Comparison of ENCODE assay signal across 10 mouse cellular contexts in genomic region chr6:87099671-87100296, GRCm38 (mm10). TPM values are rescaled to one million over a fixed set of nuclear protein-coding genes. Genes with fewer than 3 reads are reported as not detected.
DNase-seq lines count a peak whose midpoint lies in the region; ATAC-seq and TF ChIP-seq lines count a peak whose summit lies in the region.
"Had no signal": no experiment of that assay in that cellular context is flagged by ENCODE, and none has a peak within 500 bp of the region (broad histone marks: within the 10 kb centered on the region; RNA-seq: fewer than 3 reads in every experiment).

No protein-coding gene starts in this region.

- no peak overlapping the region for H3K4me3 ChIP-seq in forebrain, embryonic 13.5 days
- no peak overlapping the region for H3K4me3 ChIP-seq in forebrain, embryonic 11.5 days (ENCODE audit: low read depth, low read length)
- H3K4me3 ChIP-seq in limb, embryonic 15.5 days: no peak overlapping the region
- H3K4me3 ChIP-seq in stomach, postnatal 0 days (ENCODE audit: low read depth, low read length): no peak overlapping the region

- 0 out of 2 replicates have a peak overlapping the region, but pooled peaks have one; percentile 5 for H3K9ac ChIP-seq in forebrain, embryonic 13.5 days
- H3K9ac ChIP-seq in forebrain, embryonic 11.5 days (ENCODE audit: low read length): no peak overlapping the region
- H3K9ac ChIP-seq in limb, embryonic 15.5 days: no peak overlapping the region
- 0 out of 2 replicates have a peak overlapping the region, but pooled peaks have one; percentile 32 for H3K9ac ChIP-seq in stomach, postnatal 0 days (ENCODE audit: low read length)

- ATAC-seq in forebrain, embryonic 13.5 days: no peak
- ATAC-seq in forebrain, embryonic 11.5 days (replicated peaks; ENCODE audit: low FRiP score): no peak
- ATAC-seq in limb, embryonic 15.5 days (ENCODE audit: insufficient number of reproducible peaks, low FRiP score, low TSS enrichment, low read depth): peak; percentile 47; the same call in 1 of the 2 replicates
- no peak; the same call in 1 of the 2 replicates for ATAC-seq in stomach, postnatal 0 days (ENCODE audit: low FRiP score, low TSS enrichment)

- no peak for DNase-seq in forebrain, embryonic 11.5 days (ENCODE audit: low spot score)
- DNase-seq in right cerebral cortex, postnatal 4 days: peak; percentile 26
- no peak for DNase-seq in right cerebral cortex, postnatal 14 days
- no peak for DNase-seq in stomach, postnatal 0 days (ENCODE audit: low spot score)
- no peak for DNase-seq in urinary bladder, postnatal 36 days (ENCODE audit: low spot score in 2 of 2)
- no peak for DNase-seq in spleen, postnatal 36 days (ENCODE audit: low spot score in 2 of 2)
- DNase-seq: gastrocnemius, postnatal 25 days had no signal

- no peaks in the 10 kb centered on the region for H3K27me3 ChIP-seq in forebrain, embryonic 13.5 days
- no peaks in the 10 kb centered on the region for H3K27me3 ChIP-seq in forebrain, embryonic 11.5 days (ENCODE audit: control insufficient read depth, insufficient read depth, low read length)
- H3K27me3 ChIP-seq in limb, embryonic 15.5 days: no peaks in the 10 kb centered on the region
- no peaks in the 10 kb centered on the region for H3K27me3 ChIP-seq in stomach, postnatal 0 days (ENCODE audit: control insufficient read depth, insufficient read depth, low read length)

- no peak for TF ChIP-seq EP300 in stomach, postnatal 0 days (optimal IDR thresholded peaks at IDR 0.05)

- no peaks in the 10 kb centered on the region for H3K36me3 ChIP-seq in forebrain, embryonic 13.5 days (ENCODE audit: poor library complexity, severe bottlenecking)
- no peaks in the 10 kb centered on the region for H3K36me3 ChIP-seq in forebrain, embryonic 11.5 days (ENCODE audit: control insufficient read depth, insufficient read depth, low read length)
- H3K36me3 ChIP-seq in limb, embryonic 15.5 days: no peaks in the 10 kb centered on the region
- H3K36me3 ChIP-seq in stomach, postnatal 0 days (ENCODE audit: control insufficient read depth, insufficient read depth, low read length): no peaks in the 10 kb centered on the region

- no peaks in the 10 kb centered on the region for H3K9me3 ChIP-seq in forebrain, embryonic 13.5 days (replicated peaks)
- H3K9me3 ChIP-seq in forebrain, embryonic 11.5 days (ENCODE audit: control insufficient read depth, low read length): no peaks in the 10 kb centered on the region
- no peaks in the 10 kb centered on the region for H3K9me3 ChIP-seq in limb, embryonic 15.5 days
- H3K9me3 ChIP-seq in stomach, postnatal 0 days (ENCODE audit: control insufficient read depth, low read length): no peaks in the 10 kb centered on the region

- H3K4me1 ChIP-seq in forebrain, embryonic 13.5 days: peaks cover 11% of the 10 kb centered on the region
- H3K4me1 ChIP-seq in forebrain, embryonic 11.5 days (replicated peaks; ENCODE audit: control insufficient read depth, insufficient read depth, low read length): 0 out of 2 replicates have a peak, but pooled peaks cover 2% of the 10 kb centered on the region
- peaks cover 52% of the 10 kb centered on the region for H3K4me1 ChIP-seq in limb, embryonic 15.5 days
- H3K4me1 ChIP-seq in stomach, postnatal 0 days (replicated peaks; ENCODE audit: control insufficient read depth, insufficient read depth): peaks cover 2% of the 10 kb centered on the region; the same call in 1 of the 2 replicates

- H3K4me2 ChIP-seq in forebrain, embryonic 13.5 days: no peak overlapping the region
- H3K4me2 ChIP-seq in forebrain, embryonic 11.5 days (ENCODE audit: low read depth, low read length, severe bottlenecking): no peak overlapping the region
- no peak overlapping the region for H3K4me2 ChIP-seq in limb, embryonic 15.5 days
- no peak overlapping the region for H3K4me2 ChIP-seq in stomach, postnatal 0 days (replicated peaks; ENCODE audit: low read depth)

- 55% methylated on average over 7 of the region's 7 CpGs for WGBS in forebrain, embryonic 13.5 days
- WGBS in forebrain, embryonic 11.5 days: 64% methylated on average over 7 of the region's 7 CpGs
- 36% methylated on average over 7 of the region's 7 CpGs for WGBS in limb, embryonic 15.5 days
- 41% methylated on average over 7 of the region's 7 CpGs for WGBS in stomach, postnatal 0 days

- TF ChIP-seq CTCF in stomach, postnatal 0 days (IDR thresholded peaks at IDR 0.05; ENCODE audit: low read depth): no peak

- H3K27ac ChIP-seq in forebrain, embryonic 13.5 days: no peak overlapping the region
- H3K27ac ChIP-seq in forebrain, embryonic 11.5 days (ENCODE audit: low read depth, low read length): no peak overlapping the region
- H3K27ac ChIP-seq in limb, embryonic 15.5 days: peak overlapping the region; percentile 86
- peak overlapping the region; percentile 85 for H3K27ac ChIP-seq in stomach, postnatal 0 days (replicated peaks)

RNA-seq across cellular contexts. Expression of gene D6Ertd527e, which starts 4.8 kb away (rescaled TPM):
- 0.14 and 0.18 TPM in 2 replicates for polyA plus RNA-seq in forebrain, embryonic 13.5 days (2015; fragmentation: Nextera tagmentation; extraction: Ambion mirVana)
- 0.12 and 0.20 TPM in 2 replicates for polyA plus RNA-seq in forebrain, embryonic 11.5 days (2014; fragmentation: Nextera tagmentation; extraction: Ambion mirVana)
- 0.44 and 0.97 TPM in 2 replicates for polyA plus RNA-seq in limb, embryonic 15.5 days (2015; fragmentation: Nextera tagmentation; extraction: Ambion mirVana)
- 0.19 and 0.29 TPM in 2 replicates for polyA plus RNA-seq in stomach, postnatal 0 days (2015; fragmentation: Nextera tagmentation; extraction: Ambion mirVana)
- polyA plus RNA-seq: liver, embryonic 16.5 days had no signal

RNA-seq across cellular contexts. Expression of gene Gfpt1, which starts 57.1 kb away (rescaled TPM):
- polyA plus RNA-seq in forebrain, embryonic 13.5 days (2015; fragmentation: Nextera tagmentation; extraction: Ambion mirVana): 17.3 and 17.9 TPM in 2 replicates
- 17.4 and 18.8 TPM in 2 replicates for polyA plus RNA-seq in forebrain, embryonic 11.5 days (2014; fragmentation: Nextera tagmentation; extraction: Ambion mirVana)
- polyA plus RNA-seq in limb, embryonic 15.5 days (2015; fragmentation: Nextera tagmentation; extraction: Ambion mirVana): 21.0 and 22.5 TPM in 2 replicates
- polyA plus RNA-seq in stomach, postnatal 0 days (2015; fragmentation: Nextera tagmentation; extraction: Ambion mirVana): 14.5 and 17.4 TPM in 2 replicates

Comparison
In these comparisons a context has a peak if more than half of its experiments do, and no peak if none do; other contexts are left out.
1. H3K9ac ChIP-seq: peak in forebrain, embryonic 13.5 days (single experiment) and stomach, postnatal 0 days (single experiment); none in forebrain, embryonic 11.5 days (single experiment) and limb, embryonic 15.5 days (single experiment).
2. H3K27ac ChIP-seq: peak in limb, embryonic 15.5 days (single experiment) and stomach, postnatal 0 days (single experiment); none in forebrain, embryonic 13.5 days (single experiment) and forebrain, embryonic 11.5 days (single experiment).